Mouse (Mus musculus) E14TG2a.4 (cell line): ENCODE results near the gene Ppp1r11.

Source experiments
- CTCF ChIP-seq: conservative IDR thresholded peaks from 2 replicates; pipeline ENCODE4 v1.5.1; 2014; ENCODE audit warnings: low read length
- NANOG ChIP-seq: IDR thresholded peaks from 2 replicates; pipeline ENCODE4 v1.6.1; 2014; ENCODE audit warnings: borderline replicate concordance, low read length, mixed read lengths
- POU5F1 ChIP-seq: IDR thresholded peaks from 2 replicates; pipeline ENCODE4 v1.6.1; 2014; ENCODE audit warnings: low read length, borderline replicate concordance

GRCm38 (mm10) chr17:36942391-36942790 lies 9.2 kb downstream of the Ppp1r11 start:
- TF ChIP-seq CTCF: no peak
- no peak for TF ChIP-seq NANOG
- TF ChIP-seq POU5F1: no peak
